Mouse (Mus musculus) G1E (cell line): ENCODE measurements around the gene Tbxa2r. TPM values are rescaled to one million over a fixed set of nuclear protein-coding genes. Genes with fewer than 3 reads are reported as not detected.

Experiments
- ATAC-seq: 2 replicates; pipeline ENCODE4 v1.8.0; 2016; ENCODE audit warnings: mild to moderate bottlenecking; ENCODE audit not compliant: insufficient number of reproducible peaks, poor library complexity, low FRiP score, severe bottlenecking; ENCODE audit errors: extremely low read depth
- DNase-seq: peaks from one replicate; pipeline ENCODE4 v3.0.0; 2012; ENCODE audit warnings: low spot score
- H3K27me3 ChIP-seq: 2 replicates; pipeline ENCODE4 v1.6.1; 2012; ENCODE audit warnings: mild to moderate bottlenecking, low read length, inconsistent platforms; ENCODE audit not compliant: insufficient read depth
- H3K36me3 ChIP-seq: replicated peaks from 2 replicates; pipeline ENCODE3; 2012; ENCODE audit warnings: mild to moderate bottlenecking, inconsistent platforms
- H3K4me1 ChIP-seq: 2 replicates; pipeline ENCODE4 v1.6.1; 2012; ENCODE audit warnings: low read depth, low read length, inconsistent platforms, mixed read lengths; ENCODE audit not compliant: insufficient read depth
- H3K4me3 ChIP-seq: 2 replicates; pipeline ENCODE4 v1.5.1; 2012; ENCODE audit warnings: low read depth, mild to moderate bottlenecking, inconsistent platforms, low read length, moderate library complexity, mixed read lengths
- H3K9me3 ChIP-seq: replicated peaks from 2 replicates; pipeline ENCODE4 v1.6.1; 2012; ENCODE audit warnings: inconsistent platforms
- CTCF ChIP-seq: IDR thresholded peaks from 2 replicates; pipeline ENCODE4 v1.5.1; 2012; ENCODE audit warnings: low read depth, low read length, inconsistent platforms, mixed read lengths
- GATA1 ChIP-seq: IDR thresholded peaks from 2 replicates; pipeline ENCODE4 v1.6.1; 2012; ENCODE audit warnings: borderline replicate concordance, low read length, inconsistent platforms, mixed read lengths
- GATA2 ChIP-seq: IDR thresholded peaks from 2 replicates; pipeline ENCODE4 v1.6.1; 2012; ENCODE audit warnings: low read depth, low read length, inconsistent platforms, borderline replicate concordance
- POLR2AphosphoS5 ChIP-seq: IDR thresholded peaks from 2 replicates; pipeline ENCODE4 v1.6.1; 2012; ENCODE audit warnings: low read depth, low read length, inconsistent platforms; ENCODE audit not compliant: insufficient replicate concordance
- TAL1 ChIP-seq: conservative IDR thresholded peaks from 2 replicates; pipeline ENCODE4 v1.6.1; 2012; ENCODE audit warnings: low read depth, low read length, inconsistent platforms, mixed read lengths
- polyA plus RNA-seq: library from polyadenylated mRNA; stranded (reverse); fragments of >175 nt; gene quantifications from 2 replicates; pipeline ENCODE4 v1.2.3, GENCODE M21; 2012
- total RNA-seq, 2 experiments: library from RNA; stranded (forward) in 1 of 2; stranded (reverse) in 1 of 2; fragments of 200-1000 nt in 1 of 2; fragments of >200 nt in 1 of 2; fragmentation: Nextera tagmentation in 1 of 2; gene quantifications; 2 replicates each; pipeline ENCODE4 v1.2.3; 2014 to 2017

Tbxa2r gene
- total and polyA plus RNA-seq, 3 experiments = not detected

GRCm38 (mm10) chr10:81366477-81367206 is 38.1 kb downstream of the Tbxa2r start:
- no peaks in the 10 kb centered on the region for H3K9me3 ChIP-seq
- ATAC-seq = peak; percentile 3; the same call in 1 of the 2 replicates
- no peak overlapping the region for H3K4me3 ChIP-seq
- H3K27me3 ChIP-seq = no peaks in the 10 kb centered on the region
- H3K4me1 ChIP-seq = peaks cover 72% of the 10 kb centered on the region
- H3K36me3 ChIP-seq = peaks cover 100% of the 10 kb centered on the region
- DNase-seq = no peak
- TF ChIP-seq GATA1 = no peak
- TF ChIP-seq POLR2AphosphoS5 = peak; percentile 86; the same call in 1 of the 2 replicates

- DNase-seq (no peak), ATAC-seq (no peak)
- H3K9me3 ChIP-seq = no peaks in the 10 kb centered on the region
- peaks cover 72% of the 10 kb centered on the region for H3K4me1 ChIP-seq
- peaks cover 100% of the 10 kb centered on the region for H3K36me3 ChIP-seq
- TF ChIP-seq POLR2AphosphoS5 = peak; percentile 68; the same call in 1 of the 2 replicates
- no peak for TF ChIP-seq GATA1
- no peaks in the 10 kb centered on the region for H3K27me3 ChIP-seq
- no peak overlapping the region for H3K4me3 ChIP-seq
Measured at GRCm38 (mm10) chr10:81367207-81367495, 38.6 kb downstream of the Tbxa2r start.

- Histone ChIP-seq H3K4me3 (no peak overlapping the region), H3K4me1 (peaks cover 64% of the 10 kb centered on the region), H3K36me3 (peaks cover 71% of the 10 kb centered on the region), H3K9me3 (no peaks in the 10 kb centered on the region), H3K27me3 (no peaks in the 10 kb centered on the region)
- ATAC-seq (no peak), DNase-seq (no peak)
- TF ChIP-seq GATA1 (no peak), TAL1 (no peak)
Measured at GRCm38 (mm10) chr10:81375322-81375721, 46.8 kb downstream of the Tbxa2r start.

DNA sequence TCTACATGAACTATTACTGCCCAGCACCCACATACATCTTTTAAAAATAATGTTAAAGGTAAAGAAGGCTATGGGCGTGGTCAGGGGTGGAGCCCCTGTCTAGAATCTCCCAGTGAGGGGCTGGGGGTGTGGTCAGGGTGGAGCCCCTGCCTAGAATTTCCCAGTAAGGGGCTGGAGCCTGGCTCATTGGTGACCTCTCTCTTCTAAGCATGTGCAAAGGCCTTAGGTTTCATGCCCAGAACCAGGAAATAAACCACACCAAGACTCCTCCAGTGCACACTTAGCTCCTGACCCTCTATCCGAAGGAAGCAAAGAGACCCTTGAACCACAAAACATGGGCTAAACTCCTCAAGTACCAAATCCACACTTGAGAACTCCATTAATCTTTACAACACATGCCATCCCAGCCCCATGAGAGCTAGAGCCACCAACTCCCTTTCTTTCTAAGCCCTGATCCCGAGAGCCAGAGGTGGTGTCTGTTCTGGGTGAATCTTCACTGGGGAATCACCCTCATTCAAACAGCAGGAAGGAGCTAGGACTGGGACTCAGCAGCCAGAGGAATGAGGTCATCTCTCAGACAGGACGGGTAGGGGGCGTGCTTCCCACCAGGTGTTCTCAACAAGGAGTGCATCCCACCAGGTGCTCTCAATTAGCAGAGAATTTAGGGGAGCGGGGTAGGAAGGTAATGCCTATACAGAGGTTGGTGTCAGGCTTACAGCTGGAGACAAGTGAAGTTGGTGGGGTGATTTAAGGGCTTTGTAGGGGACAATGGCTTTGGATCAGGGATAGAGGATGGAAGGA is 48.2 kb downstream of the Tbxa2r start:
- Histone ChIP-seq H3K27me3 (no peaks in the 10 kb centered on the region), H3K36me3 (peaks cover 57% of the 10 kb centered on the region), H3K9me3 (no peaks in the 10 kb centered on the region), H3K4me3 (peak overlapping the region; percentile 85), H3K4me1 (peaks cover 77% of the 10 kb centered on the region)
- no peak for DNase-seq
- TF ChIP-seq GATA2 (no peak), TAL1 (no peak), GATA1 (no peak), CTCF (no peak), POLR2AphosphoS5 (no peak)
- no peak for ATAC-seq

DNA sequence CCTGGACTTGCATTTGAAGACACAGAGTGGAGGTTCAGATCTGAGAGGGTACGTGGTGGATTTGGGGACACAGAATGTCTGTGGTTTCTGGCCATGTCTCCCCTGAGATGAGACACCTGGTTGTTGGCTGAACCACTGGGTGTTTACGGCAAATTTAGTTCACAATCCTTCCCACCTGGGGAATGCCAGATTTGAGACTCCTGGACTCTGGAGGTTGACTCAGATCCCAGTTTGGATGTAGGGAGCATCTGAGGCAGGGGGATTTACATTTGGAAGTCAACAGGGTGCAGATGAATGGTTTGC is 48.8 kb downstream of the Tbxa2r start:
- no peaks in the 10 kb centered on the region for H3K27me3 ChIP-seq
- DNase-seq (no peak), ATAC-seq (no peak)
- peaks cover 77% of the 10 kb centered on the region for H3K4me1 ChIP-seq
- H3K9me3 ChIP-seq = no peaks in the 10 kb centered on the region
- H3K4me3 ChIP-seq = peak overlapping the region; percentile 85
- TF ChIP-seq POLR2AphosphoS5 (no peak), CTCF (no peak)
- peaks cover 51% of the 10 kb centered on the region for H3K36me3 ChIP-seq

- no peak for DNase-seq
Measured at GRCm38 (mm10) chr10:81377793-81378552, 49.4 kb downstream of the Tbxa2r start, which contains the start of gene Fzr1. Gene Fzr1 (minus strand): TSS chr10:81378516.

More at GRCm38 (mm10) chr10:81377793-81378552, 49.4 kb downstream of the Tbxa2r start, which contains the start of gene Fzr1:
- peaks cover 45% of the 10 kb centered on the region for H3K36me3 ChIP-seq
- H3K4me1 ChIP-seq = peaks cover 79% of the 10 kb centered on the region
- ATAC-seq = no peak
- no peaks in the 10 kb centered on the region for H3K27me3 ChIP-seq
- peak within 1 kb of the TSS; percentile 85 for H3K4me3 ChIP-seq
- no peaks in the 10 kb centered on the region for H3K9me3 ChIP-seq
- TF ChIP-seq POLR2AphosphoS5 (no peak), GATA1 (no peak), GATA2 (no peak), CTCF (no peak), TAL1 (no peak)
